26 mouse cellular contexts compared by ENCODE assay signal in the genomic region with DNA sequence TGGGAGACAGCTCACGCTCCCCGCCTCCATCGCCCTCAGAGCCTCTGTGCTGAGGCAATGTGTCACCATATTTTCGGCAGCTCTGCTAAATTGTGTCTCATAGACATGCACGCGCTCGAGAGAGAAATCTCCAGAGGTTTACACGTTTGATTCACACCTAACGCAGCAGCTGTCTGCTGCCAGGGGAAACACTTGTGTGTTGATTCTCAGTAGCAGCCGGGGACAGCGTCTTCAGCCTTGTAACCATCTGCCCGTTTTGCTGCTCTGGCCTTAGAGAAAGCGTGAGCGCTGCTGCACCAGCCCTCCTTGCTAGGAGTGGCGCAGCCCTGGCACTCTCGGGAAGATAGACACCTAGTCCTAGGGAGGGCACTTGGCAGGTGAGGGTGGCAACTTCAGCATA. TPM values are rescaled to one million over a fixed set of nuclear protein-coding genes. Genes with fewer than 3 reads are reported as not detected.
DNase-seq lines count a peak whose midpoint lies in the region; ATAC-seq and TF ChIP-seq lines count a peak whose summit lies in the region.
"Had no signal": no experiment of that assay in that cellular context is flagged by ENCODE, and none has a peak within 500 bp of the region (broad histone marks: within the 10 kb centered on the region; RNA-seq: fewer than 3 reads in every experiment).

No protein-coding gene starts in this region.

- no peaks in the 10 kb centered on the region for H3K9me3 ChIP-seq in forebrain, embryonic 13.5 days (replicated peaks)
- H3K9me3 ChIP-seq in forebrain, embryonic 10.5 days = no peaks in the 10 kb centered on the region
- no peaks in the 10 kb centered on the region for H3K9me3 ChIP-seq in midbrain, embryonic 14.5 days (ENCODE audit: control insufficient read depth, low read length)
- no peaks in the 10 kb centered on the region for H3K9me3 ChIP-seq in midbrain, embryonic 13.5 days
- no peaks in the 10 kb centered on the region for H3K9me3 ChIP-seq in forebrain, embryonic 15.5 days
- H3K9me3 ChIP-seq: embryonic facial prominence, embryonic 13.5 days; heart, embryonic 15.5 days; kidney, embryonic 15.5 days; limb, embryonic 13.5 days; liver, embryonic 12.5 days had no signal

- H3K27me3 ChIP-seq in forebrain, embryonic 13.5 days = no peaks in the 10 kb centered on the region
- no peaks in the 10 kb centered on the region for H3K27me3 ChIP-seq in forebrain, embryonic 10.5 days (ENCODE audit: poor library complexity, severe bottlenecking)
- H3K27me3 ChIP-seq in midbrain, embryonic 14.5 days (ENCODE audit: control insufficient read depth, insufficient read depth, low read length) = no peaks in the 10 kb centered on the region
- H3K27me3 ChIP-seq in midbrain, embryonic 13.5 days = no peaks in the 10 kb centered on the region
- H3K27me3 ChIP-seq in forebrain, embryonic 15.5 days = no peaks in the 10 kb centered on the region
- no peaks in the 10 kb centered on the region for H3K27me3 ChIP-seq in heart, adult 2 months (ENCODE audit: control insufficient read depth, insufficient read depth, low read length)
- H3K27me3 ChIP-seq: embryonic facial prominence, embryonic 13.5 days; heart, embryonic 15.5 days; kidney, embryonic 15.5 days; limb, embryonic 13.5 days; liver, embryonic 12.5 days had no signal

- peak; percentile 55 for ATAC-seq in forebrain, embryonic 13.5 days
- ATAC-seq in midbrain, embryonic 14.5 days (ENCODE audit: low FRiP score, low TSS enrichment) = no peak
- no peak for ATAC-seq in midbrain, embryonic 13.5 days
- ATAC-seq in forebrain, embryonic 15.5 days (replicated peaks) = peak; percentile 38; the same call in 1 of the 2 replicates
- ATAC-seq: liver, embryonic 12.5 days had no signal

- TF ChIP-seq CTCF in heart, adult 2 months (IDR thresholded peaks at IDR 0.05) = no peak

- H3K36me3 ChIP-seq in forebrain, embryonic 13.5 days (ENCODE audit: poor library complexity, severe bottlenecking) = no peaks in the 10 kb centered on the region
- H3K36me3 ChIP-seq in forebrain, embryonic 10.5 days (replicated peaks) = no peaks in the 10 kb centered on the region
- no peaks in the 10 kb centered on the region for H3K36me3 ChIP-seq in midbrain, embryonic 14.5 days (ENCODE audit: control insufficient read depth, insufficient read depth, low read length)
- H3K36me3 ChIP-seq in midbrain, embryonic 13.5 days = no peaks in the 10 kb centered on the region
- H3K36me3 ChIP-seq in forebrain, embryonic 15.5 days = no peaks in the 10 kb centered on the region
- no peaks in the 10 kb centered on the region for H3K36me3 ChIP-seq in heart, adult 2 months (ENCODE audit: control insufficient read depth, insufficient read depth, low read length)
- H3K36me3 ChIP-seq: embryonic facial prominence, embryonic 13.5 days; heart, embryonic 15.5 days; kidney, embryonic 15.5 days; limb, embryonic 13.5 days; liver, embryonic 12.5 days had no signal

- no peak overlapping the region for H3K4me2 ChIP-seq in forebrain, embryonic 13.5 days
- no peak overlapping the region for H3K4me2 ChIP-seq in midbrain, embryonic 14.5 days (ENCODE audit: low read length)
- H3K4me2 ChIP-seq in midbrain, embryonic 13.5 days (replicated peaks) = no peak overlapping the region
- H3K4me2 ChIP-seq in forebrain, embryonic 15.5 days (replicated peaks) = no peak overlapping the region
- H3K4me2 ChIP-seq: embryonic facial prominence, embryonic 13.5 days; heart, embryonic 15.5 days; kidney, embryonic 15.5 days; limb, embryonic 13.5 days; liver, embryonic 12.5 days; midbrain, embryonic 11.5 days had no signal

- H3K4me1 ChIP-seq in forebrain, embryonic 13.5 days = peaks cover 11% of the 10 kb centered on the region; the same call in 1 of the 2 replicates
- H3K4me1 ChIP-seq in forebrain, embryonic 10.5 days = peaks cover 13% of the 10 kb centered on the region
- H3K4me1 ChIP-seq in midbrain, embryonic 14.5 days (ENCODE audit: control insufficient read depth, insufficient read depth, low read length) = no peaks in the 10 kb centered on the region
- peaks cover 6% of the 10 kb centered on the region; the same call in 1 of the 2 replicates for H3K4me1 ChIP-seq in midbrain, embryonic 13.5 days (replicated peaks)
- peaks cover 5% of the 10 kb centered on the region; the same call in 1 of the 2 replicates for H3K4me1 ChIP-seq in forebrain, embryonic 15.5 days
- peaks cover 6% of the 10 kb centered on the region for H3K4me1 ChIP-seq in heart, adult 2 months (ENCODE audit: control insufficient read depth, insufficient read depth, low read length)
- H3K4me1 ChIP-seq: limb, embryonic 13.5 days; liver, embryonic 12.5 days had no signal

- DNase-seq in forebrain, embryonic 10.5 days (ENCODE audit: extremely low spot score, low spot score) = no peak
- DNase-seq in midbrain, embryonic 14.5 days = peak; percentile 40
- DNase-seq in brain, adult 2 months (ENCODE audit: low read depth, low spot score) = peak; percentile 65
- no peak for DNase-seq in heart, adult 2 months
- no peak for DNase-seq in ovary, postnatal 14 days (ENCODE audit: low spot score)
- DNase-seq: cerebellum, adult 2 months; gastrocnemius, postnatal 36 days; heart, postnatal 36 days; kidney, adult 11 months; kidney, postnatal 36 days; layer of hippocampus, adult 9-11 months; lung, adult 18-20 months; lung, postnatal 10 days; right cerebral cortex, postnatal 4 days; thymus, postnatal 36 days had no signal

- intact Hi-C loops in heart, adult 2 months (cut with DNase I) = loop anchor here (5.0 kb wide), 1 partner anchor 84 kb away; no protein-coding TSS in a partner anchor

- H3K9ac ChIP-seq in forebrain, embryonic 13.5 days = no peak overlapping the region
- no peak overlapping the region for H3K9ac ChIP-seq in midbrain, embryonic 14.5 days (replicated peaks; ENCODE audit: low read length)
- no peak overlapping the region for H3K9ac ChIP-seq in midbrain, embryonic 13.5 days (replicated peaks)
- H3K9ac ChIP-seq in forebrain, embryonic 15.5 days (replicated peaks) = no peak overlapping the region
- H3K9ac ChIP-seq in heart, adult 2 months (ENCODE audit: low read depth, low read length) = no peak overlapping the region
- H3K9ac ChIP-seq: embryonic facial prominence, embryonic 13.5 days; heart, embryonic 15.5 days; kidney, embryonic 15.5 days; limb, embryonic 13.5 days; liver, embryonic 12.5 days had no signal

- no peak for TF ChIP-seq EP300 in heart, adult 2 months (IDR thresholded peaks at IDR 0.05; ENCODE audit: insufficient read depth, low read depth, low read length)

- no peak for TF ChIP-seq POLR2A in heart, adult 2 months (IDR thresholded peaks at IDR 0.05; ENCODE audit: insufficient read depth, low read depth, low read length)

- no peaks in the 10 kb centered on the region for H3K79me2 ChIP-seq in heart, adult 2 months (replicated peaks; ENCODE audit: control insufficient read depth, insufficient read depth, low read length)

- 80% methylated on average over 16 of the region's 16 CpGs for WGBS in forebrain, embryonic 13.5 days
- 92% methylated on average over 16 of the region's 16 CpGs for WGBS in forebrain, embryonic 10.5 days
- 76% methylated on average over 16 of the region's 16 CpGs for WGBS in midbrain, embryonic 14.5 days
- WGBS in midbrain, embryonic 13.5 days = 80% methylated on average over 16 of the region's 16 CpGs
- 65% methylated on average over 16 of the region's 16 CpGs for WGBS in forebrain, embryonic 15.5 days
- WGBS in heart, adult 2 months = 89% methylated on average over 16 of the region's 16 CpGs

- H3K4me3 ChIP-seq in forebrain, embryonic 13.5 days = no peak overlapping the region
- H3K4me3 ChIP-seq in forebrain, embryonic 10.5 days = no peak overlapping the region
- no peak overlapping the region for H3K4me3 ChIP-seq in midbrain, embryonic 14.5 days (replicated peaks; ENCODE audit: low read depth, low read length)
- no peak overlapping the region for H3K4me3 ChIP-seq in midbrain, embryonic 13.5 days (replicated peaks)
- H3K4me3 ChIP-seq in forebrain, embryonic 15.5 days = no peak overlapping the region
- H3K4me3 ChIP-seq in heart, adult 2 months = no peak overlapping the region
- H3K4me3 ChIP-seq: embryonic facial prominence, embryonic 13.5 days; heart, embryonic 15.5 days; kidney, embryonic 15.5 days; limb, embryonic 13.5 days; liver, embryonic 12.5 days had no signal

- no peak overlapping the region; the same call in 1 of the 2 replicates for H3K27ac ChIP-seq in forebrain, embryonic 13.5 days
- H3K27ac ChIP-seq in forebrain, embryonic 10.5 days = no peak overlapping the region
- no peak overlapping the region for H3K27ac ChIP-seq in midbrain, embryonic 14.5 days (replicated peaks; ENCODE audit: low read depth, low read length)
- H3K27ac ChIP-seq in midbrain, embryonic 13.5 days = no peak overlapping the region
- H3K27ac ChIP-seq in forebrain, embryonic 15.5 days (replicated peaks) = 0 out of 2 replicates have a peak overlapping the region, but pooled peaks have one; percentile 19
- no peak overlapping the region for H3K27ac ChIP-seq in heart, adult 2 months
- H3K27ac ChIP-seq: embryonic facial prominence, embryonic 13.5 days; heart, embryonic 15.5 days; kidney, embryonic 15.5 days; limb, embryonic 13.5 days; liver, embryonic 12.5 days had no signal

RNA-seq across cellular contexts. Expression of a gene that starts 13.5 kb away (rescaled TPM):
- 38.5 and 43.7 TPM in 2 replicates for polyA plus RNA-seq in forebrain, embryonic 13.5 days (2015; fragmentation: Nextera tagmentation; extraction: Ambion mirVana)
- 26.2 and 31.0 TPM in 2 replicates for polyA plus RNA-seq in forebrain, embryonic 10.5 days (2016; fragmentation: Nextera tagmentation; extraction: Ambion mirVana)
- polyA plus RNA-seq in midbrain, embryonic 14.5 days (2014; fragmentation: Nextera tagmentation; extraction: Ambion mirVana) = 8.1 and 12.0 TPM in 2 replicates
- polyA plus RNA-seq in midbrain, embryonic 13.5 days (2015; fragmentation: Nextera tagmentation; extraction: Ambion mirVana) = 34.5 and 34.6 TPM in 2 replicates
- polyA plus RNA-seq in forebrain, embryonic 15.5 days (2015; fragmentation: Nextera tagmentation; extraction: Ambion mirVana) = 39.2 and 42.1 TPM in 2 replicates
- total RNA-seq in heart, adult 2 months (2021) = 1 to 10 TPM; 1.4 to 1.9 TPM
- polyA plus RNA-seq in heart, adult 2 months (2012; rRNA removed) = 0.80 and 1.3 TPM in 2 replicates
- total RNA-seq: neutrophil, adult 5-6 weeks had no signal

RNA-seq across cellular contexts. Expression of a gene that starts 22.6 kb away (rescaled TPM):
- polyA plus RNA-seq in forebrain, embryonic 13.5 days (2015; fragmentation: Nextera tagmentation; extraction: Ambion mirVana) = 38.1 and 41.9 TPM in 2 replicates
- 7.4 and 7.7 TPM in 2 replicates for polyA plus RNA-seq in forebrain, embryonic 10.5 days (2016; fragmentation: Nextera tagmentation; extraction: Ambion mirVana)
- polyA plus RNA-seq in midbrain, embryonic 14.5 days (2014; fragmentation: Nextera tagmentation; extraction: Ambion mirVana) = 37.8 and 55.6 TPM in 2 replicates
- 57.3 and 62.8 TPM in 2 replicates for polyA plus RNA-seq in midbrain, embryonic 13.5 days (2015; fragmentation: Nextera tagmentation; extraction: Ambion mirVana)
- 42.5 and 44.4 TPM in 2 replicates for polyA plus RNA-seq in forebrain, embryonic 15.5 days (2015; fragmentation: Nextera tagmentation; extraction: Ambion mirVana)
- 1 to 10 TPM; 4.1 to 4.6 TPM for total RNA-seq in heart, adult 2 months (2021)
- 2.5 and 4.4 TPM in 2 replicates for polyA plus RNA-seq in heart, adult 2 months (2012; rRNA removed)
- total RNA-seq: ES-E14 had no signal

Comparison
In these comparisons a context has a peak if more than half of its experiments do, and no peak if none do; other contexts are left out.
1. ATAC-seq: peak in forebrain, embryonic 13.5 days (single experiment) and forebrain, embryonic 15.5 days (single experiment); none in midbrain, embryonic 14.5 days (single experiment) and midbrain, embryonic 13.5 days (single experiment).
2. DNase-seq: peak in midbrain, embryonic 14.5 days (single experiment) and brain, adult 2 months (single experiment); none in forebrain, embryonic 10.5 days (single experiment), heart, adult 2 months (0 of 2) and ovary, postnatal 14 days (single experiment).